Mouse (Mus musculus): ENCODE measurements around the gene Slc44a4.

- TF ChIP-seq CTCF (IDR thresholded peaks at IDR 0.05; ENCODE audit: control insufficient read depth, insufficient read depth, insufficient replicate concordance, low read depth, low read length), result no peak
- no peak; the same call in 1 of the 2 replicates for TF ChIP-seq POLR2A (IDR thresholded peaks at IDR 0.05; ENCODE audit: control insufficient read depth, low read depth, low read length)
Observed at GRCm38 (mm10) chr17:34978239-34978638, 64.0 kb downstream of the Slc44a4 start.
